Mouse (Mus musculus) lung, adult 2 months (tissue): Measurements from ENCODE around the gene Ccrl2.

ENCODE experiments used
- CTCF ChIP-seq: fragments of 200-500 bp; IDR thresholded peaks from 2 replicates; pipeline ENCODE4 v1.5.1; 2011; ENCODE audit warnings: mild to moderate bottlenecking, low read length, control low read depth; ENCODE audit not compliant: insufficient read depth
- POLR2A ChIP-seq: fragments of 200-500 bp; IDR thresholded peaks from 2 replicates; pipeline ENCODE4 v1.6.1; 2011; ENCODE audit warnings: low read depth, mild to moderate bottlenecking, control low read depth, low read length, borderline replicate concordance; ENCODE audit errors: extremely low read depth

- TF ChIP-seq CTCF (no peak), POLR2A (no peak)
Observed at GRCm38 (mm10) chr9:111100406-111100805, 43.1 kb upstream of the Ccrl2 start.
